Mouse (Mus musculus) MEL (cell line): ENCODE measurements around the gene Gramd1a. TPM values are rescaled to one million over a fixed set of nuclear protein-coding genes. Genes with fewer than 3 reads are reported as not detected.

Experiments used
- DNase-seq: peaks from one replicate; pipeline ENCODE4 v3.0.0; 2011; ENCODE audit warnings: low read depth, low spot score
- H3K27ac ChIP-seq: 2 replicates; pipeline ENCODE4 v1.5.1; 2012; ENCODE audit warnings: low read depth, mild to moderate bottlenecking, control low read depth, low read length, moderate library complexity; ENCODE audit not compliant: control insufficient read depth
- H3K27me3 ChIP-seq, 2 experiments: fragments of 150-350 bp in 1 of 2; sonication (generic) in 1 of 2; 2 replicates each; pipeline ENCODE4 v1.6.1; 2012; ENCODE audit warnings: low read length in 2 of 2, mild to moderate bottlenecking in 2 of 2, improper control_type of control experiment in 1 of 2, moderate library complexity in 1 of 2; ENCODE audit not compliant: insufficient read depth in 2 of 2, control insufficient read depth in 1 of 2
- H3K36me3 ChIP-seq, 2 experiments: 2 replicates each; pipeline ENCODE4 v1.6.1; 2012 to 2014; ENCODE audit warnings: low read length in 2 of 2, improper control_type of control experiment in 1 of 2, inconsistent platforms in 1 of 2, mild to moderate bottlenecking in 1 of 2; ENCODE audit not compliant: insufficient read depth in 2 of 2, control insufficient read depth in 1 of 2
- H3K4me1 ChIP-seq, 2 experiments: fragments of 150-350 bp in 1 of 2; sonication (generic) in 1 of 2; 2 replicates each; pipeline ENCODE4 v1.6.1; 2012; ENCODE audit warnings: low read length in 2 of 2, improper control_type of control experiment in 1 of 2, mild to moderate bottlenecking in 1 of 2; ENCODE audit not compliant: insufficient read depth in 2 of 2, control insufficient read depth in 1 of 2
- H3K4me3 ChIP-seq, 2 experiments: fragments of 150-350 bp in 1 of 2; sonication (generic) in 1 of 2; 2 replicates each; pipeline ENCODE4 v1.5.1; 2012; ENCODE audit warnings: low read depth in 2 of 2, low read length in 2 of 2, mild to moderate bottlenecking in 2 of 2, moderate library complexity in 2 of 2, control low read depth in 1 of 2, improper control_type of control experiment in 1 of 2; ENCODE audit not compliant: control insufficient read depth in 1 of 2, insufficient read depth in 1 of 2
- H3K79me2 ChIP-seq: 2 replicates; pipeline ENCODE4 v1.6.1; 2012; ENCODE audit warnings: mild to moderate bottlenecking, low read length, moderate library complexity; ENCODE audit not compliant: control insufficient read depth, poor library complexity, insufficient read depth
- H3K9ac ChIP-seq: 2 replicates; pipeline ENCODE4 v1.6.1; 2012; ENCODE audit warnings: low read depth, mild to moderate bottlenecking, control low read depth, low read length, moderate library complexity; ENCODE audit not compliant: control insufficient read depth, poor library complexity, severe bottlenecking
- H3K9me3 ChIP-seq: fragments of 150-350 bp; sonication (generic); replicated peaks from 2 replicates; pipeline ENCODE4 v1.6.1; 2012; ENCODE audit warnings: mild to moderate bottlenecking, low read length, improper control_type of control experiment, moderate library complexity; ENCODE audit not compliant: insufficient read depth
- BHLHE40 ChIP-seq: IDR thresholded peaks from 2 replicates; pipeline ENCODE4 v1.6.1; 2012; ENCODE audit warnings: low read depth, mild to moderate bottlenecking, inconsistent platforms, low read length, improper control_type of control experiment, borderline replicate concordance
- CHD1 ChIP-seq: IDR thresholded peaks from 2 replicates; pipeline ENCODE4 v1.6.1; 2012; ENCODE audit warnings: low read depth, mild to moderate bottlenecking, inconsistent platforms, low read length, improper control_type of control experiment
- CHD2 ChIP-seq: IDR thresholded peaks from 2 replicates; pipeline ENCODE4 v1.6.1; 2011; ENCODE audit warnings: low read length, improper control_type of control experiment
- EP300 ChIP-seq, 2 experiments: IDR thresholded peaks; 2 replicates each; pipeline ENCODE4 v1.6.1; 2011; ENCODE audit warnings: improper control_type of control experiment in 2 of 2, low read length in 2 of 2, low read depth in 1 of 2, mild to moderate bottlenecking in 1 of 2
- ETS1 ChIP-seq: IDR thresholded peaks from 2 replicates; pipeline ENCODE4 v1.6.1; 2012; ENCODE audit warnings: low read depth, mild to moderate bottlenecking, inconsistent platforms, low read length, improper control_type of control experiment, moderate library complexity
- JUND ChIP-seq: IDR thresholded peaks from 2 replicates; pipeline ENCODE4 v1.6.1; 2011; ENCODE audit warnings: low read depth, mild to moderate bottlenecking, improper control_type of control experiment, low read length
- KAT2A ChIP-seq: conservative IDR thresholded peaks from 2 replicates; pipeline ENCODE4 v1.6.1; 2012; ENCODE audit warnings: low read depth, low read length, improper control_type of control experiment, inconsistent platforms
- MAZ ChIP-seq: IDR thresholded peaks from 2 replicates; pipeline ENCODE4 v1.6.1; 2012; ENCODE audit warnings: low read depth, mild to moderate bottlenecking, inconsistent platforms, low read length, improper control_type of control experiment
- MEF2A ChIP-seq: IDR thresholded peaks from 2 replicates; pipeline ENCODE4 v1.6.1; 2014; ENCODE audit warnings: low read depth, mild to moderate bottlenecking, inconsistent platforms, low read length, improper control_type of control experiment; ENCODE audit not compliant: poor library complexity, insufficient replicate concordance, severe bottlenecking; ENCODE audit errors: extremely low read depth
- MXI1 ChIP-seq: IDR thresholded peaks from 2 replicates; pipeline ENCODE4 v1.6.1; 2011; ENCODE audit warnings: mild to moderate bottlenecking, low read depth, low read length, improper control_type of control experiment
- MYB ChIP-seq: IDR thresholded peaks from 2 replicates; pipeline ENCODE4 v1.6.1; 2011; ENCODE audit warnings: mild to moderate bottlenecking, low read depth, low read length, improper control_type of control experiment
- NRF1 ChIP-seq: IDR thresholded peaks from 2 replicates; pipeline ENCODE4 v1.6.1; 2014; ENCODE audit warnings: low read depth, mild to moderate bottlenecking, inconsistent platforms, low read length, improper control_type of control experiment, moderate library complexity; ENCODE audit not compliant: poor library complexity, insufficient read depth, severe bottlenecking
- POLR2AphosphoS2 ChIP-seq: IDR thresholded peaks from 2 replicates; pipeline ENCODE4 v1.6.1; 2011; ENCODE audit warnings: low read length, improper control_type of control experiment
- RCOR1 ChIP-seq: IDR thresholded peaks from 2 replicates; pipeline ENCODE4 v1.6.1; 2012; ENCODE audit warnings: low read depth, mild to moderate bottlenecking, inconsistent platforms, low read length, improper control_type of control experiment
- SIN3A ChIP-seq: IDR thresholded peaks from 2 replicates; pipeline ENCODE4 v1.6.1; 2012; ENCODE audit warnings: low read length, improper control_type of control experiment, inconsistent platforms
- SMC3 ChIP-seq: IDR thresholded peaks from 2 replicates; pipeline ENCODE4 v1.6.1; 2011; ENCODE audit warnings: low read depth, low read length, improper control_type of control experiment
- TAL1 ChIP-seq: IDR thresholded peaks from 2 replicates; pipeline ENCODE4 v1.6.1; 2012; ENCODE audit warnings: mild to moderate bottlenecking, inconsistent platforms, low read length, moderate library complexity, mixed read lengths
- TCF12 ChIP-seq: IDR thresholded peaks from 2 replicates; pipeline ENCODE4 v1.6.1; 2014; ENCODE audit warnings: low read depth, mild to moderate bottlenecking, inconsistent platforms, low read length, improper control_type of control experiment, moderate library complexity
- USF1 ChIP-seq: IDR thresholded peaks from 2 replicates; pipeline ENCODE4 v1.6.1; 2014; ENCODE audit warnings: low read depth, mild to moderate bottlenecking, inconsistent platforms, low read length, improper control_type of control experiment, moderate library complexity
- USF2 ChIP-seq, 2 experiments: IDR thresholded peaks; 2 replicates each; pipeline ENCODE4 v1.6.1; 2011 to 2012; ENCODE audit warnings: improper control_type of control experiment in 2 of 2, low read length in 2 of 2, borderline replicate concordance in 1 of 2, inconsistent platforms in 1 of 2, low read depth in 1 of 2, mild to moderate bottlenecking in 1 of 2; ENCODE audit not compliant: insufficient read depth in 1 of 2
- ZMIZ1 ChIP-seq: IDR thresholded peaks from 2 replicates; pipeline ENCODE4 v1.6.1; 2012; ENCODE audit warnings: low read depth, mild to moderate bottlenecking, inconsistent platforms, low read length, improper control_type of control experiment, moderate library complexity
- ZNF384 ChIP-seq: IDR thresholded peaks from 2 replicates; pipeline ENCODE4 v1.6.1; 2012; ENCODE audit warnings: low read depth, mild to moderate bottlenecking, inconsistent platforms, low read length, improper control_type of control experiment
- polyA plus RNA-seq, 2 experiments: library from polyadenylated mRNA; stranded (reverse) in 1 of 2; unstranded in 1 of 2; fragments of >175 nt in 1 of 2; fragments of >200 nt in 1 of 2; gene quantifications; 2 replicates each; pipeline versions ENCODE4 v1.2.1 to v1.2.4; 2012; ENCODE audit warnings: low replicate concordance in 2 of 2, low read depth in 1 of 2; ENCODE audit not compliant: insufficient read length in 2 of 2, insufficient read depth in 1 of 2, missing spikeins in 1 of 2
- total RNA-seq: library from RNA; depleted of rRNA; stranded (reverse); fragments of 300-350 nt; gene quantifications from 2 replicates; pipeline ENCODE4 v1.2.3, GENCODE M21; 2012

The Gramd1a gene
- total and polyA plus RNA-seq, 3 experiments = 21.8 to 65.7 TPM; not detected in 1

GRCm38 (mm10) chr7:31164748-31165147 lies 9.1 kb upstream of the Gramd1a start:
- Histone ChIP-seq H3K4me1 (peaks cover 0 to 17% of the 10 kb centered on the region in 2 experiments; a peak in 1 of 4 replicates), H3K36me3 (peaks cover 0 to 13% of the 10 kb centered on the region in 2 experiments; a peak in 2 of 4 replicates), H3K27ac (no peak overlapping the region), H3K27me3 (no peaks in the 10 kb centered on the region), H3K79me2 (no peaks in the 10 kb centered on the region), H3K9me3 (no peaks in the 10 kb centered on the region), H3K9ac (no peak overlapping the region), H3K4me3 (no peak overlapping the region)
- no peak for TF ChIP-seq CHD2
- TF ChIP-seq NRF1 = no peak
- TF ChIP-seq SMC3 = no peak
- TF ChIP-seq USF2 (IDR thresholded peaks at IDR 0.05; ENCODE audit: borderline replicate concordance in 1 of 2, insufficient read depth in 1 of 2, low read depth in 1 of 2, low read length in 2 of 2) = no peak
- no peak for TF ChIP-seq ZMIZ1
- TF ChIP-seq BHLHE40 = no peak
- no peak for TF ChIP-seq RCOR1
- TF ChIP-seq TCF12 = no peak
- no peak for TF ChIP-seq TAL1
- DNase-seq = no peak

GRCm38 (mm10) chr7:31163666-31164577 lies 8.2 kb upstream of the Gramd1a start:
- Histone ChIP-seq H3K27ac (no peak overlapping the region), H3K4me1 (peaks cover 0 to 17% of the 10 kb centered on the region in 2 experiments; a peak in 1 of 4 replicates), H3K36me3 (peaks cover 0 to 13% of the 10 kb centered on the region in 2 experiments; a peak in 2 of 4 replicates), H3K27me3 (no peaks in the 10 kb centered on the region), H3K4me3 (no peak overlapping the region), H3K9me3 (no peaks in the 10 kb centered on the region), H3K9ac (no peak overlapping the region), H3K79me2 (no peaks in the 10 kb centered on the region)
- DNase-seq = no peak
- TF ChIP-seq SIN3A = no peak
- no peak for TF ChIP-seq JUND
- no peak for TF ChIP-seq ZNF384

- H3K4me3 ChIP-seq = no peak overlapping the region
- TF ChIP-seq MYB (no peak), MEF2A (no peak), MAZ (no peak), SIN3A (no peak), SMC3 (no peak), EP300 (IDR thresholded peaks at IDR 0.05; ENCODE audit: low read depth in 1 of 2, low read length in 2 of 2) (no peak), POLR2AphosphoS2 (no peak), CHD1 (no peak), ETS1 (no peak), KAT2A (no peak), MXI1 (no peak), USF1 (no peak), ZMIZ1 (no peak)
- TF ChIP-seq, all 39 proteins: peak for 0
- Histone ChIP-seq H3K4me1 (peaks cover 0 to 17% of the 10 kb centered on the region in 2 experiments; a peak in 1 of 4 replicates), H3K79me2 (no peaks in the 10 kb centered on the region), H3K9me3 (no peaks in the 10 kb centered on the region), H3K27me3 (no peaks in the 10 kb centered on the region), H3K27ac (no peak overlapping the region), H3K9ac (no peak overlapping the region), H3K36me3 (peaks cover 0 to 13% of the 10 kb centered on the region in 2 experiments; a peak in 2 of 4 replicates)
- DNase-seq = no peak
Observed at GRCm38 (mm10) chr7:31162324-31162723, 6.6 kb upstream of the Gramd1a start.
